Mouse (Mus musculus) liver, embryonic 16.5 days (tissue): ENCODE measurements around the gene Acadvl. TPM values are rescaled to one million over a fixed set of nuclear protein-coding genes. Genes with fewer than 3 reads are reported as not detected.

Source experiments
- ATAC-seq: fragments of 200-750 bp; cut with Nextera tagmentation; 2 replicates; pipeline ENCODE4 v1.8.0; 2017; ENCODE audit warnings: low read depth, mild to moderate bottlenecking, moderate number of reproducible peaks, moderate library complexity
- H3K27ac ChIP-seq: fragments of 300-500 bp; sonication (generic); 2 replicates; pipeline ENCODE4 v1.5.1; 2014; ENCODE audit warnings: mild to moderate bottlenecking, low read length
- H3K27me3 ChIP-seq: fragments of 300-500 bp; sonication (generic); 2 replicates; pipeline ENCODE4 v1.6.1; 2014; ENCODE audit warnings: low read depth, low read length, mixed read lengths; ENCODE audit not compliant: control insufficient read depth, insufficient read depth
- H3K36me3 ChIP-seq: fragments of 300-500 bp; sonication (generic); 2 replicates; pipeline ENCODE4 v1.6.1; 2014; ENCODE audit warnings: mild to moderate bottlenecking; ENCODE audit not compliant: control insufficient read depth, insufficient read depth
- H3K4me1 ChIP-seq: fragments of 300-500 bp; sonication (generic); 2 replicates; pipeline ENCODE4 v1.6.1; 2014; ENCODE audit warnings: low read depth, low read length, mixed read lengths; ENCODE audit not compliant: control insufficient read depth
- H3K4me2 ChIP-seq: fragments of 300-500 bp; sonication (generic); 2 replicates; pipeline ENCODE4 v1.6.1; 2014; ENCODE audit warnings: low read depth, low read length, mixed read lengths
- H3K4me3 ChIP-seq: fragments of 300-500 bp; sonication (generic); 2 replicates; pipeline ENCODE4 v1.5.1; 2014; ENCODE audit warnings: low read depth, mild to moderate bottlenecking, low read length
- H3K9ac ChIP-seq: fragments of 300-500 bp; sonication (generic); 2 replicates; pipeline ENCODE4 v1.6.1; 2014; ENCODE audit warnings: low read depth, low read length
- H3K9me3 ChIP-seq: fragments of 300-500 bp; sonication (generic); replicated peaks from 2 replicates; pipeline ENCODE4 v1.6.1; 2016; ENCODE audit warnings: low read length; ENCODE audit not compliant: control insufficient read depth
- WGBS: fragments of 180-500 bp; shearing (Covaris S2); extraction: QIAGEN DNeasy Blood & Tissue Kit; methylation state at CpG from one replicate; pipeline ENCODE4 v1.1.7; 2014; ENCODE audit not compliant: insufficient replicate concordance; 5-methylcytosine and 5-hydroxymethylcytosine counted together
- polyA plus RNA-seq: library from polyadenylated mRNA; unstranded; fragments of >200 nt; fragmentation: Nextera tagmentation; extraction: Ambion mirVana; gene quantifications from 2 replicates; pipeline ENCODE4 v1.2.1, GENCODE M21; 2015

Gene Acadvl
- polyA plus RNA-seq, 1 experiment from 2014 or later: 138 TPM

DNA sequence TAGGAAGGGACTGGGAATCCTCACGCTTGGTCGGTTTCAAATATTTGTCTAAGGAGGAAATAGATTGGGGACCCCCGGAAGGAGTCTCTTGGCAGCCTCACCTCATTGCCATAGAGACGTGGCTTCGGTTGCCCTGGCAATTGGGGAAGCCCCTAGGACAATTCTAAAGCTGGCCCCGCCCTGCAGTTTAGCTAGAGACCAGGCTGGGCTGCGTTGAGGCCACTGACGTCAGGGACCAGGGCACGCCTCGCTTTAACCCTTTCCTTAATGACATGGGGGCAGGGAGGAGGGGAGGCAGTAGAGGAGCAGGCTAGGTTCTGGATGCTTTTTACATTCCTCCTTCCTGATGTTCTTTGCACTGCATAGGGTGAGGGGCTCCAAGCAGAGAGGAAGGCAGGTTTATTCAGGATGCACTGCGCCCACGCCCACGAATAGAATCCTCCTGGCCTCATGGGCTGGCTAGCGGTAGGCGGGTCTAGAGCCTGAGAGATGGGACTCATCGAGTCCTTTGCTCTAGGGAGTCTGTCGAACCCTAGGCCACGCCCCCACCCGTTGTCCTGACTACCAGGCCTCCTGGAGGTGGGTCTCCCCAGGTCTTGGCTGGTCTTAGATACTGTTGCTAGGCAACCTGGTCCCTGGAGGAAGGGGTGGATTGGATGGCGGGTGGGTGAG, 14.1 kb upstream of the Acadvl start:
- Histone ChIP-seq H3K4me1 (peaks cover 9% of the 10 kb centered on the region), H3K9me3 (no peaks in the 10 kb centered on the region), H3K36me3 (no peaks in the 10 kb centered on the region), H3K27me3 (peaks cover 18% of the 10 kb centered on the region), H3K9ac (no peak overlapping the region), H3K27ac (no peak overlapping the region), H3K4me3 (no peak overlapping the region), H3K4me2 (0 out of 2 replicates have a peak overlapping the region, but pooled peaks have one; percentile 8)
- peak; percentile 16; the same call in 1 of the 2 replicates for ATAC-seq
- 5% methylated on average over 20 of the region's 20 CpGs for WGBS

DNA sequence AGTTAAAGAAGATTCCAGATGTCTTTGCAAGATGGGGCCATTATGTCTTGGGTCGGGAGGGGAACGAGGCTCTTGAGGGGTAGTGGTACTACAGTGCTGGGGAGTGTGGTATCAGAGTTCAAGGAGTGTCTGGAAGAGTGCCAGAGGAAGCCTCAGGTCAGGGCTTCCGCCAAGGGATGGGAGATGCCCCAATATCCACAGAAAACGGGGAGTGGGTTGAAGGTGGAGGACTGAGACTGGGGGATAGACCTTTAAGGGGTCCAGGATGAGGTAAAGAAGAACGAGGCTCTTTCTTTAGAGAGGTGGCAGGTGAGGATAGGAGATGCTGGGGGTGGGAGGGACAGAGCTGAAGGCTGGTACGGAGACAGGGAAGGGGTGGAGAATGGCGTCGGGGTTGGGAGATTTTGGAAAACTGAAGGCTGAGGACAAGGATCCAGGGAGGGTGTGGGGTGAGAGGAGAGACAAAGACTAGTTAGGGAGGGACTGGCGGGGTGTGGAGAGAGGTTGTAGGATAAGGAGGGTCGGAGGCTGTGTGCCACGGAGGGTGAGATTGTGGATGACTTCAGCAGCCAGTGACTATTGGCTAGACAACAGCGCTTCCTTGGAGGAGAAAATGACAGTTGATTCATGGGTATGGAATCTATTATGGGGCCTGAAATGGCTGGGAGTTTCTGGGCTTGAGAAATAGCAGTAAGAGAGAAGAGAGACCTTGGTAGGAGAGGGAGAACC, 13.4 kb upstream of the Acadvl start:
- ATAC-seq: no peak
- Histone ChIP-seq H3K27ac (no peak overlapping the region), H3K9ac (no peak overlapping the region), H3K36me3 (no peaks in the 10 kb centered on the region), H3K4me1 (peaks cover 9% of the 10 kb centered on the region), H3K4me3 (no peak overlapping the region), H3K27me3 (peaks cover 25% of the 10 kb centered on the region), H3K9me3 (no peaks in the 10 kb centered on the region), H3K4me2 (0 out of 2 replicates have a peak overlapping the region, but pooled peaks have one; percentile 8)
- 27% methylated on average over 12 of the region's 12 CpGs for WGBS

DNA sequence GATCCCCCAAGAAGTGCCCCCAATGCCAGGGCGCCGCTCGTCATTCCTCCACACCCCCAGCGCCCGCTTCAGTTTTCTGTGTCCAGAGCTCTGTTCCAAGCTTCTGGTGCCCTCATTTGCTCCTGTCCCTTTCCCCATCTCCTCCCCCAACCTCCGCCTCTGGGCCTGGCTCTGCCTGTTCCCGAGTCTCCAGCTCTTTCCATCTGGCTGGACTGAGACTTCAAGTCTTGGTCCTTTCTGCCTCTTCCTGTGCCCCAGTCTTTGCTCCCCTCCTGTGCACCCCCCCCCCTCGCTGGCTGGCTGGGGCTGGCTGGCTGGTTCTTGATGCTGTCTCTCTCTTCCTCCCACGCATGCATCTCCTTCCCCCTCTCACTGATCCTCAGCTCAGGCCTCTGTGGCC, 12.2 kb upstream of the Acadvl start:
- no peak overlapping the region for H3K9ac ChIP-seq
- H3K36me3 ChIP-seq: no peaks in the 10 kb centered on the region
- H3K9me3 ChIP-seq: no peaks in the 10 kb centered on the region
- no peak overlapping the region for H3K27ac ChIP-seq
- no peak overlapping the region for H3K4me2 ChIP-seq
- H3K4me1 ChIP-seq: peaks cover 9% of the 10 kb centered on the region
- H3K27me3 ChIP-seq: peaks cover 30% of the 10 kb centered on the region
- WGBS: 60% methylated on average over 9 of the region's 9 CpGs
- no peak overlapping the region for H3K4me3 ChIP-seq
- ATAC-seq: no peak

DNA sequence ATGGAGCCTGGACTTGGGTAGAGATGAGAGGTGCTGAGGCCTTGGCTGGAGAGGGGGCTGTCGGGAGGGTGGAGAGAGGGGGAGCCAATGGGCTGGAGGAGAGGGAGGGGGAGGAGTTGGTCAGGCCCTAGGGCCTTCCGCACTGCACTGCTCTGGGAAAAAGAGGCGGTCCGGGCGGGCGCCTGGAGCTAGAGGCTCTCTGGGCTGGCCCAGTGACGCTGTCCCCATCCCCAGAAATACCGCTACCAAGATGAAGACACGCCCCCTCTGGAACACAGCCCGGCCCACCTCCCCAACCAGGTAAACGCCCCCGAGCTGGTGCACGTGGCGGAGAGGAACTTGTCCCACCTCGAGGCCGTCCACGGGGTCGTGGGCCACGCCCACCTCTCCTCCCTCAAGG, 11.5 kb upstream of the Acadvl start:
- Histone ChIP-seq H3K4me1 (peaks cover 11% of the 10 kb centered on the region), H3K9ac (no peak overlapping the region), H3K4me3 (no peak overlapping the region), H3K9me3 (no peaks in the 10 kb centered on the region), H3K4me2 (peak overlapping the region; percentile 15; the same call in 1 of the 2 replicates), H3K27ac (no peak overlapping the region), H3K36me3 (no peaks in the 10 kb centered on the region), H3K27me3 (peaks cover 36% of the 10 kb centered on the region)
- 39% methylated on average over 19 of the region's 19 CpGs for WGBS
- ATAC-seq: peak; percentile 52

DNA sequence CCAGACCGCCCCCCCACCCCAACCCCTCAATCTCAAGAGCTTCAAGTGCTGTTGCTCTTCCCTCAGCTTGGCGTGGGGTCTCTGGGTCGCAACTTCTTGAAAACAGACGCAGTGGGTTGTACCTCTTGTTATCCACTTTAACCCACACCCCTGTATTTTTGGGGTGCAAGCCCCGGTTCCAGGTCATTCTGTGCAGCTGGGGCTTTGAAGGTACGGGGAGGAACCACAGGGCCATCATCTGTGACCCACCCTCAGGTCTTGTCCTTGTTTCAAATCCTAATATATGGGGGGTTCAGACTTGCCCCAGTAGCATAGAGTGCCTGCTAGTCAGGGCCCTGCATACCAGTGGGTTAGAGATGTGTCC, 8.9 kb upstream of the Acadvl start:
- ATAC-seq: no peak
- 20% methylated on average over 6 of the region's 6 CpGs for WGBS
- Histone ChIP-seq H3K9ac (no peak overlapping the region), H3K27me3 (peaks cover 38% of the 10 kb centered on the region), H3K4me1 (peaks cover 21% of the 10 kb centered on the region), H3K9me3 (no peaks in the 10 kb centered on the region), H3K27ac (no peak overlapping the region), H3K36me3 (no peaks in the 10 kb centered on the region), H3K4me2 (peak overlapping the region; percentile 34; the same call in 1 of the 2 replicates), H3K4me3 (no peak overlapping the region)

DNA sequence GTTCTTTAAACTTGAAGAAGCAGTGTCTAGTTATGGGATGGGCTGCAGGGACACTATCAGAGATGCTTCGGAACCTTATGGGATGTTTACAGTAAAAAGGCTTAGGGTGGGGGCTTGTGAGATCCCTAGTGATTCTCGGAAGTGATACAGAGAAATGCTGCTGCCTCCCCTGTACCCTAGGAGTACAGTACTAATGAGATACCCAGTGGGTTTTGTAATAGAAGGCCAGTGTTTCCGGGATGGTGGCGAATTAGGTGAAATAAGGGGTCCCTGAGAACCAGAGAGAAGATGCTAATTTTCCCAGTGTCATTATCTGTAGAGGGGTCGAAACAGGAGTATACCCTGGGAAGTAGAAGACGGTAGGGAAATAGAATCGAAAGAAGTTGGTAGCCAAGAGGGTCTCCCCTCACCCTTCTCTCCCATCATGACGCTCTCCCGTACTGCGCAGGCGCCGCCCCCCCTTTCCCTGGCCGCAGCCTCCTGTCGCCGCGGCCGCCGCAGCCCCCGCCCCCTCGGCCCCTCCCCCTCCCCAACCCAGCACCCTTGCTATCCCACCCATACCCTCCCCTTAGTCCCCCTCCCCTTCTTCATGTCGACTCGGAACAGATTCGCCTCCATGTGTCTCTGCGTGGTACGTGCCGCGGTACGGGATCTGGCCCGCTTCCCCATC, 8.4 kb upstream of the Acadvl start:
- Histone ChIP-seq H3K4me3 (no peak overlapping the region; the same call in 1 of the 2 replicates), H3K27ac (no peak overlapping the region), H3K36me3 (no peaks in the 10 kb centered on the region), H3K9ac (no peak overlapping the region), H3K27me3 (peaks cover 38% of the 10 kb centered on the region), H3K9me3 (no peaks in the 10 kb centered on the region), H3K4me2 (peak overlapping the region; percentile 34; the same call in 1 of the 2 replicates), H3K4me1 (peaks cover 21% of the 10 kb centered on the region)
- no peak for ATAC-seq
- WGBS: 8% methylated on average over 25 of the region's 29 CpGs

DNA sequence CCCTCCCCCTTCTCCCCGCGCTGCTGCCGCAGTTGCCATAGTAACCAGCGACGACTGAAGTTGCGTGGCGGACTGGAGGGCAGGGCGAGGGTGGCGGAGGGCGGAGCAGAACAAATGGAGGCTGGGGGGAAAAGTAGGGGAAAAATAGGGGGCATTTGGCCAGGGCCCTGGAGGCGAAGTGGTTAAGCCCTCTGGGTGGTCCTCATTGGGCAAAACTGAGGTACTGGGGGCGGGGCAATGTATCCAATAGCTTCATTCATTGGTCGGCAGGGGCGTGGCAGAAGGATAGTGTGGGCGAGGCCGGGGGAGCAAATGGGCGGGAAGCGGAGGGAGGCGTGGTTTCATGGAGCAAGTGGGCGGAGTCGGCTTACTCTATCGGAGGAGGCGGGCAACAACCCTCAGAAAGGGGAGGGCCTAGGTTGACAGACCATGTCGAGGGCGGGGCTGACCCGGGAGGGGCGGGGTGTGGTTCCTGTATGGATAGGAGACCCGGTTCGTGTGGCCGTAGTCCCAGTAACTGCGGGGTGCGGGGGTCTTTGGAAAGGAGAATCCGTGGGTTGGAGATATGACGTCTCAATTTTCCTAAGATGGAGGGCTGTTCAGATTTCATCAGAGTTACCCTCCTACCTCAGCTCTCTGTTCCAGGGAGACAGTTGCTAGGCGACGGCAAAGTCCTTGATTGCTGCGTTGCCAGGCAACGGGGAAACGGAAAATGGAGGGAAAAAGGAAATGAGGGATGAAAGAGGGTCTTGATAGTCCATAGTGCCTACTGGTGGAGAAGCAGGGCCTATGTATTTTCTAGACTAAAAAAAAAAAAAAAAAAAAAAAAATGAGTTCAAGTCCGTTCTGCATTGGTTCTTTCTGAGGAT, 6.3 kb upstream of the Acadvl start:
- peak overlapping the region; percentile 71 for H3K4me2 ChIP-seq
- H3K27ac ChIP-seq: peak overlapping the region; percentile 7
- peak overlapping the region; percentile 9 for H3K9ac ChIP-seq
- H3K4me3 ChIP-seq: peak overlapping the region; percentile 63
- peaks cover 33% of the 10 kb centered on the region for H3K27me3 ChIP-seq
- no peaks in the 10 kb centered on the region for H3K9me3 ChIP-seq
- 4% methylated on average over 40 of the region's 40 CpGs for WGBS
- H3K36me3 ChIP-seq: no peaks in the 10 kb centered on the region
- peak; percentile 80 for ATAC-seq
- peaks cover 26% of the 10 kb centered on the region for H3K4me1 ChIP-seq

DNA sequence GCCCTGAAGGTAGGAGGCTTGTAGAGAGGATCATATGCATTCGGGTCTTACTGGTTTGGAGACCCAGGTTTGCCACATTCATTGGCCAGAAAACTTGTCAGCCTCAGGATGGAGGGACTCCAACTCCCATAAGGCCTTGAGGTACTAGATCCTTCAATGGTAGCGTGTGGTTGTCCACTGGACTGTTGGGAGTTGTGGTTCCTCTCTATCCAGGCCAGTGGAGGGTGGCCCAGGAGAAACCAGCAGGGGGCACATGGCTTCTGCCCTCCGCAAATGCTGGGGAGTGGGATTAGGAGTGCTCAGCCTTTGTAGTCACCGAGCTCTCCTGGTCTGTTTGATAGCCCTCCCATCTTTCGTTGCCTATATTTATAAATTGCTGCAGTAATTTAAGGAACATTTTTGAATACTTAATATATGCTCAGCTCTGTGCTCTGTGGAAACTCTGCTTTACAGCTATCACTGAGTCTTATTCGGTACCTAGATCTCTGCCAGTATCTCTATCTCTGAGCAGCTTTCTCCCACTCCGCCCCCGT, 5.6 kb upstream of the Acadvl start:
- peaks cover 30% of the 10 kb centered on the region for H3K27me3 ChIP-seq
- peaks cover 26% of the 10 kb centered on the region for H3K4me1 ChIP-seq
- H3K4me3 ChIP-seq: peak overlapping the region; percentile 63
- peak overlapping the region; percentile 71 for H3K4me2 ChIP-seq
- H3K36me3 ChIP-seq: no peaks in the 10 kb centered on the region
- WGBS: under 1% methylated on average over 8 of the region's 8 CpGs
- peak overlapping the region; percentile 7 for H3K27ac ChIP-seq
- no peaks in the 10 kb centered on the region for H3K9me3 ChIP-seq
- ATAC-seq: peak; percentile 86
- peak overlapping the region; percentile 9 for H3K9ac ChIP-seq
